Mouse (Mus musculus) lung, postnatal 25 days (tissue): ENCODE results near the gene Pitpnb.

Source experiments
- DNase-seq: peaks from one replicate; pipeline ENCODE4 v3.0.0; 2022; ENCODE audit warnings: low spot score

Gene Pitpnb

GRCm38 (mm10) chr5:111396199-111396598 is 65.6 kb downstream of the Pitpnb start:
- no peak for DNase-seq

GRCm38 (mm10) chr5:111398471-111398870 is 67.9 kb downstream of the Pitpnb start:
- DNase-seq, result no peak

GRCm38 (mm10) chr5:111399271-111399670 is 68.7 kb downstream of the Pitpnb start:
- no peak for DNase-seq

- DNase-seq, result peak; percentile 34
Observed at GRCm38 (mm10) chr5:111401879-111402650, 71.5 kb downstream of the Pitpnb start.

GRCm38 (mm10) chr5:111402651-111402996 is 72.1 kb downstream of the Pitpnb start:
- no peak for DNase-seq

- no peak for DNase-seq
Observed at GRCm38 (mm10) chr5:111404721-111405120, 74.2 kb downstream of the Pitpnb start.

GRCm38 (mm10) chr5:111408470-111409105 is 78.0 kb downstream of the Pitpnb start:
- peak; percentile 62 for DNase-seq

- DNase-seq, result peak; percentile 57
Observed at GRCm38 (mm10) chr5:111409412-111410044, 79.0 kb downstream of the Pitpnb start.

- DNase-seq, result no peak
Observed at GRCm38 (mm10) chr5:111410665-111411064, 80.1 kb downstream of the Pitpnb start.

- DNase-seq, result peak; percentile 83
Observed at GRCm38 (mm10) chr5:111414192-111414591, 83.6 kb downstream of the Pitpnb start.

- DNase-seq, result no peak
Observed at GRCm38 (mm10) chr5:111414770-111415249, 84.2 kb downstream of the Pitpnb start.

- no peak for DNase-seq
Observed at GRCm38 (mm10) chr5:111415575-111415974, 85.0 kb downstream of the Pitpnb start.

GRCm38 (mm10) chr5:111416048-111416447 is 85.5 kb downstream of the Pitpnb start:
- no peak for DNase-seq

- peak; percentile 88 for DNase-seq
Observed at GRCm38 (mm10) chr5:111416591-111417374, 86.2 kb downstream of the Pitpnb start, which contains the start of gene Mn1. Gene Mn1 (plus strand): TSS chr5:111417362.

- no peak for DNase-seq
Observed at GRCm38 (mm10) chr5:111417378-111418131, 87.0 kb downstream of the Pitpnb start.

- no peak for DNase-seq
Observed at GRCm38 (mm10) chr5:111418202-111419120, 87.9 kb downstream of the Pitpnb start.

GRCm38 (mm10) chr5:111419121-111419881 is 88.7 kb downstream of the Pitpnb start:
- no peak for DNase-seq

GRCm38 (mm10) chr5:111420011-111420691 is 89.6 kb downstream of the Pitpnb start:
- DNase-seq, result no peak

GRCm38 (mm10) chr5:111420896-111421295 is 90.3 kb downstream of the Pitpnb start:
- no peak for DNase-seq
